Mouse (Mus musculus) kidney, postnatal 0 days (tissue): ENCODE measurements around the gene Tmem63a. TPM values are rescaled to one million over a fixed set of nuclear protein-coding genes. Genes with fewer than 3 reads are reported as not detected.

ENCODE experiments used
- ATAC-seq: fragments of 200-750 bp; cut with Nextera tagmentation; replicated peaks from 2 replicates; pipeline ENCODE4 v1.8.0; 2017; ENCODE audit warnings: low read depth, moderate number of reproducible peaks, moderate TSS enrichment, moderate library complexity; ENCODE audit not compliant: low FRiP score
- DNase-seq: peaks from one replicate; pipeline ENCODE4 v3.0.0-alpha.2; 2016; ENCODE audit warnings: low spot score
- H3K27ac ChIP-seq: fragments of 300-500 bp; sonication (generic); 2 replicates; pipeline ENCODE4 v1.5.1; 2014; ENCODE audit warnings: mild to moderate bottlenecking
- H3K27me3 ChIP-seq: fragments of 300-500 bp; sonication (generic); 2 replicates; pipeline ENCODE4 v1.6.1; 2014; ENCODE audit warnings: low read length, mixed read lengths; ENCODE audit not compliant: insufficient read depth
- H3K36me3 ChIP-seq: fragments of 300-500 bp; sonication (generic); 2 replicates; pipeline ENCODE4 v1.6.1; 2014; ENCODE audit warnings: low read length, mixed read lengths; ENCODE audit not compliant: insufficient read depth
- H3K4me1 ChIP-seq: fragments of 300-500 bp; sonication (generic); replicated peaks from 2 replicates; pipeline ENCODE4 v1.6.1; 2014; ENCODE audit warnings: antibody characterized with exemption, low read length, mixed read lengths; ENCODE audit not compliant: insufficient read depth
- H3K4me2 ChIP-seq: fragments of 300-500 bp; sonication (generic); 2 replicates; pipeline ENCODE4 v1.6.1; 2014; ENCODE audit warnings: mild to moderate bottlenecking, low read length, moderate library complexity, mixed read lengths
- H3K4me3 ChIP-seq: fragments of 300-500 bp; sonication (generic); replicated peaks from 2 replicates; pipeline ENCODE4 v1.5.1; 2014; ENCODE audit warnings: low read depth, low read length
- H3K9ac ChIP-seq: fragments of 300-500 bp; sonication (generic); 2 replicates; pipeline ENCODE4 v1.6.1; 2014; ENCODE audit warnings: low read depth, low read length
- H3K9me3 ChIP-seq: fragments of 300-500 bp; sonication (generic); replicated peaks from 2 replicates; pipeline ENCODE4 v1.6.1; 2016; ENCODE audit warnings: low read length, inconsistent platforms, mixed read lengths
- CTCF ChIP-seq: IDR thresholded peaks from 2 replicates; pipeline ENCODE4 v1.5.1; 2016; ENCODE audit warnings: antibody characterized with exemption, low read depth, mild to moderate bottlenecking, moderate library complexity
- WGBS: fragments of 180-500 bp; shearing (Covaris S2); extraction: QIAGEN DNeasy Blood & Tissue Kit; methylation state at CpG from one replicate; pipeline ENCODE4 v1.1.7; 2014; 5-methylcytosine and 5-hydroxymethylcytosine counted together
- polyA plus RNA-seq: library from polyadenylated mRNA; unstranded; fragments of >200 nt; fragmentation: Nextera tagmentation; extraction: Ambion mirVana; gene quantifications from 2 replicates; pipeline ENCODE4 v1.2.1, GENCODE M21; 2015

Tmem63a gene
- polyA plus RNA-seq, 1 experiment from 2014 or later, result 10.6 TPM

DNA sequence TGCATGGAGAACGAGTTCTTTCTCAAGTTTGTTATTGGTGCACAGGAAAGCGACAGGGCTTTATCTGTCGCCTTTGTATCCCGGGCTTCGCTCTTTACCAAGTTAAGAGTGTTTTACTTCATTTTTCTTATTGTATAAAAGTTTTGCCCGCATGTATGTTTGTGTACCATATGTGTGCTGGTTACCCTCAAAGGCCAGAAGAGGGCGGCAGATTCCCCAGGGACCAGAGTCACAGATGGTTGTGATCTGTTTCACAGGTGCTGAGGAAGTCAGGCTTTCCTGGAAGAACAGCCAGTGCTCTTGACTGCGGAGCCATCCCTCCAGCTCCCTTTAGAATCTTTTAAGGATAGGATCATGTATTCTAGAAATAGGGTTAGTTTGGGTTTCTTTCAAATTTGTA is 44.6 kb downstream of the Tmem63a start:
- WGBS, result 89% methylated on average over 8 of the region's 8 CpGs
- ATAC-seq, result no peak
- no peak for DNase-seq
- Histone ChIP-seq H3K4me1 (no peaks in the 10 kb centered on the region), H3K27me3 (no peaks in the 10 kb centered on the region), H3K36me3 (no peaks in the 10 kb centered on the region), H3K9me3 (no peaks in the 10 kb centered on the region), H3K4me3 (no peak overlapping the region), H3K9ac (no peak overlapping the region), H3K4me2 (no peak overlapping the region), H3K27ac (no peak overlapping the region)
- TF ChIP-seq CTCF, result peak; percentile 23; the same call in 1 of the 2 replicates

DNA sequence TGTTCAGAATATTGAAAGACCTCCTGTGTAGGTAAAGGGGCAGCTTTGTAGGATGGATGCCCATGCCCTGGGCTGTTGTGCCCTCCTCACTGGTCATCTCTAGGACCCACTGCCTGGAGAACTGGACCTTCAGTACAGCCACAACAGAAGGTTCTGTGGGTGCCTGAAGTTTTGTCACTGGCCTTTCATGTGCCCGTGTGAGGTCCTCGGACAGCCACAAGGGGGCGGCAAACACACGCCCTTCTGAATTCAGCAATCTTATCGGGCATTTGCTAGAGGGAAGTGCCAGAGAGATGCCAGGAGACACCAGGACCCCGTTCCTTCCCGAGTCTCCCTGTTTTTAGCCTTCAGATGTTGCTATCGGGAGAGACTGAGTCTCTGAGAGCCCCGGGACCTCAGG is 45.6 kb downstream of the Tmem63a start:
- Histone ChIP-seq H3K9me3 (no peaks in the 10 kb centered on the region), H3K4me2 (no peak overlapping the region; the same call in 1 of the 2 replicates), H3K4me3 (no peak overlapping the region), H3K27ac (no peak overlapping the region), H3K27me3 (no peaks in the 10 kb centered on the region), H3K36me3 (no peaks in the 10 kb centered on the region), H3K4me1 (no peaks in the 10 kb centered on the region), H3K9ac (no peak overlapping the region)
- TF ChIP-seq CTCF, result peak; percentile 98
- no peak for ATAC-seq
- WGBS, result 2% methylated on average over 9 of the region's 9 CpGs
- DNase-seq, result peak; percentile 89

DNA sequence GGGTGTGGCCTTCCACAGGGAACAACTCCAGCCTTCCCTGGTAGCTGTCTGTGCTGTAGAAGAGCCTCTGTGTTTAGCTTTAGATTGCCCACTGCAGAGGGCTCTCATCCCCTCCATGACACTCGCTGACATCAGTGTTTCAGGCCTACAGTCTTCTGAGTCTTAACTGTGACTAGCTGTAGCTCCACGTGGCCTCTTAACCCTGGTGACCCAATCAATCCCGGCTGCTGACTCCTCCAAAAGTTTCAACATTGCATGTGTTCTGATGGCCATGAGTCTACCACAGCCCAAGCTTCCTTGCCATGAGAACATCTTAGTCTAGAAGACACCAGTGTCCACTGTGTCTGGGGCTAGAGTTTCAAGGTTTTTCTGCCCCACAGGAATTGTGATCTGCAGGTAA is 48.5 kb downstream of the Tmem63a start:
- no peak for ATAC-seq

DNA sequence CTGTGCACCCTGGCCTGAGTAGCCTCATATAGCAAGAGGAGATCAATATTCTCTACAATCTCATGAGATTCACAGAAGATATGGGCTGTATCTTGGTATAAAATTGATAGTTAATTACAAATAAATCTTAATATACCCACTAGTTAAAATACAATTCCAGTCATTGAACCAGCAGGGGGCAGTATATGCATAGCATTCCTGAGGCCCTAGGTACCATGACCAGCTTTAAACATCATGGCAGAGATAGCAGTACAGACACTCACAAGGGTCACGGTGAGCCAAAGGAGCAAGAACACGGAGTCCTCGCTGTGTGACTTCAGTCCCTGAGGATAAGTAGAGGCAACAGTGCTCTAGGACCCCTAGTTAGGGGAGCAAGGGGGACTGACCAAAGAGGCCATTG is 50.0 kb downstream of the Tmem63a start:
- peak; percentile 87 for DNase-seq
- ATAC-seq, result no peak
- H3K27me3 ChIP-seq, result no peaks in the 10 kb centered on the region
- TF ChIP-seq CTCF, result peak; percentile 87
- H3K4me1 ChIP-seq, result no peaks in the 10 kb centered on the region
- H3K36me3 ChIP-seq, result no peaks in the 10 kb centered on the region
- H3K27ac ChIP-seq, result no peak overlapping the region
- H3K9ac ChIP-seq, result no peak overlapping the region
- H3K4me3 ChIP-seq, result no peak overlapping the region
- WGBS, result 46% methylated on average over 3 of the region's 3 CpGs
- H3K9me3 ChIP-seq, result no peaks in the 10 kb centered on the region
- H3K4me2 ChIP-seq, result no peak overlapping the region

More for the DNA sequence above, 48.5 kb downstream of the Tmem63a start:
- DNase-seq, result no peak
- Histone ChIP-seq H3K9me3 (no peaks in the 10 kb centered on the region), H3K4me3 (no peak overlapping the region), H3K27ac (no peak overlapping the region), H3K36me3 (no peaks in the 10 kb centered on the region), H3K4me1 (no peaks in the 10 kb centered on the region), H3K9ac (no peak overlapping the region), H3K4me2 (no peak overlapping the region), H3K27me3 (no peaks in the 10 kb centered on the region)
- WGBS, result 51% methylated on average over 3 of the region's 3 CpGs
- TF ChIP-seq CTCF, result no peak

DNA sequence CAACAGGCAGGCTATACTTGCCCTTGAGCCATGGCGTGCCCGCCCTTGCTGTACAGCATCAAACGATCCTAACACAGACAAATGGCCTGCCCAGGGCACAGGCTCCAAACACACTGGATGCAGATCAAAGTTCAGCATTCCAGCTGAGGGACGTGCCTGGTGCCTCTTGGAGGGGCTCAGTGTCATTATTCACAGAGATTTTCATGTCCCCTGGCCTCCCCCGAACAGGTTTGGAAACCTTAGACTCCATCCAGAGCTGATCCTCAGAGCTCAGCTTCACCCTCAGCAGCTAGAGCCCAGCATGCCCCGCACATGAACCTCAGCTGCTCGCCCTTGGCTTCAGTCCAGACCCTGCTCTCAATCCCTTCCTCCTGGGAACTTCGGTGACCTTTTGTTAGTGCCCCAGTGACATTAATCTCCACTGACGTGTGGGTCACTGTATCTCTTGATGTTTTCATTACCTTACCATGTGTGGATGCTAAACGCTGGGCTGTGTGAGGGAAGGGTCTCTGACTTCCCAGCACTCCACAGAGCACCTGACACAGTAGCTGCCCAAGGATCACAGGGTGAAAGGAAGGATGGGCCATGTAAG is 58.5 kb downstream of the Tmem63a start:
- Histone ChIP-seq H3K4me3 (no peak overlapping the region), H3K4me2 (no peak overlapping the region), H3K27ac (peak overlapping the region; percentile 48; the same call in 1 of the 2 replicates), H3K27me3 (no peaks in the 10 kb centered on the region), H3K9ac (no peak overlapping the region), H3K4me1 (peaks cover 17% of the 10 kb centered on the region), H3K9me3 (no peaks in the 10 kb centered on the region), H3K36me3 (no peaks in the 10 kb centered on the region)
- no peak for TF ChIP-seq CTCF
- ATAC-seq (peak; percentile 87), DNase-seq (peak; percentile 84)
- 12% methylated on average over 10 of the region's 10 CpGs for WGBS

DNA sequence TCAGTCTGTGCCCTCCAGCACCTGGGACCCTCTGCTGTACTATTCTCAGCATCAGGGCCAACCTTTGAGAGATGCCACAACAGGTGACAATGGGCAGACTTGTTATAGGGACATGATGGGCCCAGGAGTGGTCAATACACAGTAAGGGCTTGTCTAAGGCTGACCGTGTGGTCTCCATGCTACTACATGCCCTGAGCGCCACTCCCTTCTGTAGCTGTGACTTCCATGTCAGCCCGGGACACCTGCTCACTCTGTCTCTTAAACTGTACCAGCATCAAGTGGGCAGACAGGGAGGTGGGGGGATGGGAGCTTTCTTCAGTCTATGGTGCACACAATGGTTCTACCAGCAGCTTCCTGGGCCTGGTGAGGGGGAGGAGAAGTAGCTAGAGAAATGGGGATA is 59.1 kb downstream of the Tmem63a start:
- Histone ChIP-seq H3K4me3 (no peak overlapping the region), H3K27ac (no peak overlapping the region; the same call in 1 of the 2 replicates), H3K9me3 (no peaks in the 10 kb centered on the region), H3K4me2 (no peak overlapping the region), H3K36me3 (no peaks in the 10 kb centered on the region), H3K27me3 (no peaks in the 10 kb centered on the region), H3K4me1 (peaks cover 17% of the 10 kb centered on the region), H3K9ac (no peak overlapping the region)
- no peak for ATAC-seq
- no peak for DNase-seq
- no peak for TF ChIP-seq CTCF
- WGBS, result 93% methylated on average over 3 of the region's 3 CpGs

DNA sequence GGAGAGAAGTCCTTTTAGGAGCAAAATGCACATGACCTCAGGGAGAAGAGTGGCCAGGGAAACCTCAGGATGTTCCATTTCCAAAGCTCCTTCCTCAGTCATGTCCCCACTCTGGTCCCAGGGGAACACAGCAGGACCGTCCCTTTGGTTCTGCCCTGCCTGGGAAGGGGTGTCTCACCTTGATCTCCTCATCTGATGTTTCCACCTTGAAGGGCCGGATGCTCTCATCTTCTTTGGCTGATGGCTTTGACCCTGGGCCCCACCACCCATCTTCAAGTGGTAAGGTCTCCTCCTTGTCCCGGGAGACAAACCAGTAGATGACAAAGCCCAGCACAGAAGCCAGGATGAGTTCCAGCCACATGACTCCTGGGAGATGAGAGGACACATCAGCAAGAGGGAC is 59.5 kb downstream of the Tmem63a start:
- Histone ChIP-seq H3K9me3 (no peaks in the 10 kb centered on the region), H3K27me3 (no peaks in the 10 kb centered on the region), H3K4me3 (no peak overlapping the region), H3K4me1 (peaks cover 17% of the 10 kb centered on the region), H3K9ac (no peak overlapping the region), H3K36me3 (no peaks in the 10 kb centered on the region), H3K4me2 (no peak overlapping the region), H3K27ac (no peak overlapping the region)
- no peak for TF ChIP-seq CTCF
- ATAC-seq (no peak), DNase-seq (no peak)
- 88% methylated on average over 3 of the region's 3 CpGs for WGBS
